Mouse (Mus musculus): ENCODE results near the gene Tnnc1.

DNA sequence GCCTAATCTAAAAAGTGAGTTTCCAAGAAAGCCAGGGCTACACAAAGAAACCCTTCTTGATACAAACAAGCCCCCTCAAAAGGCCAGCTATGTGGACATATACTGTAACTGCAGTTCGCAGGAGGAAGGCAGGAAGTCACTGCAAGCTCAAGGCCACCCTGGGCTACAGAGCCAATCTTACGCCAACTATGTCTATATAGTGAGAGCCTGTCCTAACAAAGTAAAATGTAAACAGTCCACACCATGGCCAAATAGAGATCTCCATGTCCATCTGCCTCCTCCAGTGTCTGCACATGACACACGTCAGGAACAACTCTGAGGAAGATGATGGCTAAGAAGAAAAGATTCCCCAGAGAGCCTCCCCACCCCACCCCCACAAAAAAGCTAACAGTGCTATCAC lies 8.1 kb upstream of the Tnnc1 start:
- TF ChIP-seq CTCF (IDR thresholded peaks at IDR 0.05; ENCODE audit: low read depth) (no peak), EP300 (optimal IDR thresholded peaks at IDR 0.05) (no peak)

Measured in stomach, postnatal 0 days (tissue).